Mouse (Mus musculus) megakaryocyte, embryonic 14.5 days (primary cell): ENCODE measurements around the gene Pilrb1.

ENCODE experiments used
- FLI1 ChIP-seq: IDR thresholded peaks from 2 replicates; pipeline ENCODE4 v1.6.1; 2012; ENCODE audit warnings: low read length, inconsistent platforms, mixed read lengths
- GATA1 ChIP-seq: IDR thresholded peaks from 3 replicates; pipeline ENCODE4 v1.6.1; 2012; ENCODE audit warnings: mixed read lengths, low read length, inconsistent platforms, borderline replicate concordance

- no peak for TF ChIP-seq GATA1
- no peak for TF ChIP-seq FLI1
Measured at GRCm38 (mm10) chr5:137822126-137822525, 35.8 kb downstream of the Pilrb1 start.
